Mouse (Mus musculus) lung, postnatal 14 days (tissue): ENCODE results near the gene Atp1a2.

Experiments
- DNase-seq: peaks from one replicate; pipeline ENCODE4 v3.0.0; 2021

Gene Atp1a2

GRCm38 (mm10) chr1:172297611-172298537, at the start of gene Atp1a2:
TSS of gene Atp1a2 (minus strand) at chr1:172298064.
- DNase-seq, result peak; percentile 51

- DNase-seq, result no peak
Observed at GRCm38 (mm10) chr1:172347382-172347781, 49.5 kb upstream of the Atp1a2 start.

- no peak for DNase-seq
Observed at GRCm38 (mm10) chr1:172346707-172347106, 48.8 kb upstream of the Atp1a2 start.

GRCm38 (mm10) chr1:172344820-172345219, 47.0 kb upstream of the Atp1a2 start:
- no peak for DNase-seq

GRCm38 (mm10) chr1:172343914-172344313, 46.0 kb upstream of the Atp1a2 start:
- no peak for DNase-seq

- DNase-seq, result no peak
Observed at GRCm38 (mm10) chr1:172342729-172343128, 44.9 kb upstream of the Atp1a2 start.

- DNase-seq, result no peak
Observed at GRCm38 (mm10) chr1:172341386-172341785, 43.5 kb upstream of the Atp1a2 start.

GRCm38 (mm10) chr1:172340729-172341321, 43.0 kb upstream of the Atp1a2 start, which contains the start of gene Kcnj10:
TSS of gene Kcnj10 (plus strand) at chr1:172341210.
- DNase-seq, result peak; percentile 72

- DNase-seq, result no peak
Observed at GRCm38 (mm10) chr1:172337411-172338185, 39.7 kb upstream of the Atp1a2 start.

GRCm38 (mm10) chr1:172335804-172336203, 37.9 kb upstream of the Atp1a2 start:
- no peak for DNase-seq

GRCm38 (mm10) chr1:172333512-172333911, 35.6 kb upstream of the Atp1a2 start:
- DNase-seq, result no peak

- DNase-seq, result no peak
Observed at GRCm38 (mm10) chr1:172332925-172333324, 35.1 kb upstream of the Atp1a2 start.

- DNase-seq, result no peak
Observed at GRCm38 (mm10) chr1:172331422-172331947, 33.6 kb upstream of the Atp1a2 start.

GRCm38 (mm10) chr1:172329616-172330015, 31.8 kb upstream of the Atp1a2 start:
- no peak for DNase-seq

- DNase-seq, result no peak
Observed at GRCm38 (mm10) chr1:172329131-172329530, 31.3 kb upstream of the Atp1a2 start, which contains the start of gene Kcnj9. TSS of gene Kcnj9 (minus strand) at chr1:172329318.

GRCm38 (mm10) chr1:172328461-172328860, 30.6 kb upstream of the Atp1a2 start:
- DNase-seq, result no peak

GRCm38 (mm10) chr1:172328041-172328440, 30.2 kb upstream of the Atp1a2 start:
- no peak for DNase-seq

- no peak for DNase-seq
Observed at GRCm38 (mm10) chr1:172327206-172328001, 29.5 kb upstream of the Atp1a2 start.

- no peak for DNase-seq
Observed at GRCm38 (mm10) chr1:172326684-172327083, 28.8 kb upstream of the Atp1a2 start.

GRCm38 (mm10) chr1:172325680-172326535, 28.0 kb upstream of the Atp1a2 start:
- peak; percentile 74 for DNase-seq

- DNase-seq, result peak; percentile 84
Observed at GRCm38 (mm10) chr1:172324725-172325124, 26.9 kb upstream of the Atp1a2 start.
